Mouse (Mus musculus): ENCODE results near the gene Grip1. TPM values are rescaled to one million over a fixed set of nuclear protein-coding genes. Genes with fewer than 3 reads are reported as not detected.

The Grip1 gene
- polyA plus RNA-seq, 1 experiment from 2014 or later: 1.2 TPM

DNA sequence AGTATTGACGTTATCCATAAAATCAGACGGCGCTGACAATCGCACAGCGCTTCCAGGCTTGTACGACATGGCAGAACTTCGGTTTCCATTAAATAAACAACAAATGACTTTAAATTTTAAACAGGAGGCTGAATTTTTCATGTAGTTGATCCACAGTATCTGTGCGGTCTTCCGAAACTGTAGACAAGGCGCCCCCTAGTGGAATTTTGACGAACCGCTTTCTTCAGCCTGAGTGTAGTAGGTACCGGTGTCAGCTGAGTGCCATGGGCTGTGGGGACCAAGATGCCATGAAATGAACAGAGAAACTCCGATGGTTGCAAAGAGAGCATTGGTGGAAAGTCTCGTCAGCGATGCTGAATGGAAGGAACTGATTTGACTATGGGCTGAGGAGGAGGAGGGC lies 677.0 kb downstream of the Grip1 start:
- Histone ChIP-seq H3K36me3 (ENCODE audit: control insufficient read depth, insufficient read depth, low read length) (no peaks in the 10 kb centered on the region), H3K4me3 (ENCODE audit: low read length) (no peak overlapping the region), H3K4me1 (ENCODE audit: control insufficient read depth, insufficient read depth, low read length) (no peaks in the 10 kb centered on the region), H3K9ac (ENCODE audit: low read depth, low read length) (no peak overlapping the region), H3K27ac (ENCODE audit: low read length) (no peak overlapping the region), H3K9me3 (ENCODE audit: control insufficient read depth, low read length) (no peaks in the 10 kb centered on the region), H3K27me3 (replicated peaks; ENCODE audit: control insufficient read depth, insufficient read depth, low read length) (no peaks in the 10 kb centered on the region), H3K4me2 (ENCODE audit: low read depth, low read length) (no peak overlapping the region)
- no peak for ATAC-seq
- WGBS: 61% methylated on average over 16 of the region's 16 CpGs

DNA sequence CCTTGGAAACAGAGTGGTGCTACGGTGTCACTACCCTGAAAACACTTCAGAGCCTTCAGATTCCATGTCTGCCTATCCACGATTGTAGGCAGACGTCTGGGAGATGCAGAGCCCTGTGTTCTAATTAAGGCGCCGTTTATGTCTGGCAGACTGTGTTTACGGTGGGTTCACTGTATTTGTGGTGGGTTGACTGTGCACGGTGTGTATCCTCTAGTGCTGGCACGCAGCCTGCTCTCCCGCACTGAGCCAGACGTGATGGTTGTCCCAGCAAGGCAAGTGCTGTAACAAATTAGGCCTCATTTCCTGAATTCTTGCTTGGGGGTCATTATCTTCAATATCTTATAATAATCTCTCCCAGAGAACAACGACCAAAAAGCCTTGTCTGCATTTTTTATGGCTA lies 680.1 kb downstream of the Grip1 start:
- 51% methylated on average over 11 of the region's 11 CpGs for WGBS
- Histone ChIP-seq H3K36me3 (ENCODE audit: control insufficient read depth, insufficient read depth, low read length) (no peaks in the 10 kb centered on the region), H3K27ac (ENCODE audit: low read length) (no peak overlapping the region), H3K4me1 (ENCODE audit: control insufficient read depth, insufficient read depth, low read length) (no peaks in the 10 kb centered on the region), H3K4me2 (ENCODE audit: low read depth, low read length) (no peak overlapping the region), H3K4me3 (ENCODE audit: low read length) (no peak overlapping the region), H3K27me3 (replicated peaks; ENCODE audit: control insufficient read depth, insufficient read depth, low read length) (no peaks in the 10 kb centered on the region), H3K9ac (ENCODE audit: low read depth, low read length) (no peak overlapping the region), H3K9me3 (ENCODE audit: control insufficient read depth, low read length) (no peaks in the 10 kb centered on the region)
- no peak for ATAC-seq

DNA sequence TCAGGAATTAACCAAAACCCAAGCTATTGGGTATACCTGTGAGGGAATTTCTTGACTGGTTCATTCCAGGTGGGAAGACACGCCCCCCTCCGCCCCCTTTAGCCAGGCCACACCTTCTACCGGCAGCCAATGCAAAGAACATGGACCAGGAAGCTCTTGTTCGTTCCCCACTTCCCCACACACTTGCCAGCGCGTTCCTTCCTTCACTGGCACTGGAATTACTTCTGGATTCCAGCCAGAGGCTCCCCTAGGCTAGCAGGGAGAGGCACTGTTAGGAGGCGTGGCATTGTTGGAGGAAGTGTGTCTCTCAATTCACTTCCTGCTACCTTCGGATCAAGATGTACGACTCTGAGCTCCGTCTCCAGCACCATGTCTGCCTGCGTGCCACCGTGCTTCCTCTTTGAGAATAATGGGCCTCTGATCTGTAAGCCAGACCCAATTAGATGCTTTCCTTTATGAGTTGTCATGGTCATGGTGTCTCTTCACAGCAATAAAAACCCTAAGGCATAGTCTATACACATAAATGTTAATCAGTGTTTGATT lies 682.5 kb downstream of the Grip1 start:
- Histone ChIP-seq H3K4me3 (ENCODE audit: low read length) (no peak overlapping the region), H3K27me3 (replicated peaks; ENCODE audit: control insufficient read depth, insufficient read depth, low read length) (no peaks in the 10 kb centered on the region), H3K27ac (ENCODE audit: low read length) (no peak overlapping the region), H3K4me2 (ENCODE audit: low read depth, low read length) (no peak overlapping the region), H3K4me1 (ENCODE audit: control insufficient read depth, insufficient read depth, low read length) (no peaks in the 10 kb centered on the region), H3K9ac (ENCODE audit: low read depth, low read length) (no peak overlapping the region), H3K36me3 (ENCODE audit: control insufficient read depth, insufficient read depth, low read length) (no peaks in the 10 kb centered on the region), H3K9me3 (ENCODE audit: control insufficient read depth, low read length) (no peaks in the 10 kb centered on the region)
- WGBS: 80% methylated on average over 12 of the region's 12 CpGs
- ATAC-seq: no peak

Other genes with a start within 250 kb of the Grip1 start
- 29.2 and 33.0 TPM in 2 replicates for gene Cand1, start 213.8 kb upstream of the Grip1 start, polyA plus RNA-seq (2015; fragmentation: Nextera tagmentation; extraction: Ambion mirVana)

Data from intestine, embryonic 16.5 days (tissue).